Mouse (Mus musculus): ENCODE measurements around the gene Bean1. TPM values are rescaled to one million over a fixed set of nuclear protein-coding genes. Genes with fewer than 3 reads are reported as not detected.

Bean1 gene
- polyA plus RNA-seq, 2 experiments, result 1.7 to 4.5 TPM

DNA sequence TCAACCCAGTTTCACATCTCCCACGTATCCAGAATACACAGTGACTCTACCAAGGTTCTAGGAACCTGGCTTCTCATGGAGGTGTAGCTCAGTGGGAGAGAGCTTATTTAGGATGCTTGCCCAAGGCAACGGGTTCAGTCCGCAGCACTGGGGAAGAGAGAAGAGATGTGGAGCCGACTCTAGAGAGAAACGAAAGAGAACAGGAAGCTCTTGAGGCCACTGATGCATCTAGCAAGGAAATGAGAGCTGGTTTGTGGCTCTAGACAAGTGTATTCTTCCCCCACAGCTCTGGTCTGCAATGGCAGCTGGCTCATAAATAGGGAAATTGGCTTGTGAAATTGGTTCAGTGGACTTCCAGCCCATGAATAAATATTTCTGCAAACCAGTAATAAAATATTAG lies 29.6 kb downstream of the Bean1 start:
- no peak overlapping the region for H3K4me2 ChIP-seq (replicated peaks; ENCODE audit: low read depth, low read length, severe bottlenecking)
- no peak overlapping the region for H3K27ac ChIP-seq (replicated peaks; ENCODE audit: low read depth, low read length)
- ATAC-seq (ENCODE audit: low FRiP score, low read depth), result no peak
- DNase-seq (ENCODE audit: low spot score), result no peak
- WGBS, result 81% methylated on average over 5 of the region's 5 CpGs
- TF ChIP-seq POLR2A (IDR thresholded peaks at IDR 0.05; ENCODE audit: borderline replicate concordance, extremely low read depth, insufficient read depth, insufficient read length), result no peak
- no peaks in the 10 kb centered on the region for H3K36me3 ChIP-seq (ENCODE audit: control insufficient read depth, insufficient read depth, low read length)
- H3K4me1 ChIP-seq (ENCODE audit: control insufficient read depth, insufficient read depth, low read length), result no peaks in the 10 kb centered on the region
- H3K4me3 ChIP-seq (replicated peaks; ENCODE audit: low read length), result no peak overlapping the region
- no peaks in the 10 kb centered on the region for H3K9me3 ChIP-seq (ENCODE audit: control insufficient read depth, low read length)
- no peaks in the 10 kb centered on the region for H3K27me3 ChIP-seq (ENCODE audit: control insufficient read depth, insufficient read depth, low read length)
- no peak overlapping the region for H3K9ac ChIP-seq (ENCODE audit: low read depth, low read length, severe bottlenecking)

GRCm38 (mm10) chr8:104201622-104202021 lies 31.4 kb downstream of the Bean1 start:
- ATAC-seq (ENCODE audit: low FRiP score, low read depth) (no peak), DNase-seq (ENCODE audit: low spot score) (no peak)
- Histone ChIP-seq H3K4me2 (replicated peaks; ENCODE audit: low read depth, low read length, severe bottlenecking) (no peak overlapping the region), H3K36me3 (ENCODE audit: control insufficient read depth, insufficient read depth, low read length) (no peaks in the 10 kb centered on the region), H3K9ac (ENCODE audit: low read depth, low read length, severe bottlenecking) (no peak overlapping the region), H3K9me3 (ENCODE audit: control insufficient read depth, low read length) (no peaks in the 10 kb centered on the region), H3K4me3 (replicated peaks; ENCODE audit: low read length) (no peak overlapping the region), H3K27ac (replicated peaks; ENCODE audit: low read depth, low read length) (no peak overlapping the region), H3K4me1 (ENCODE audit: control insufficient read depth, insufficient read depth, low read length) (no peaks in the 10 kb centered on the region), H3K27me3 (ENCODE audit: control insufficient read depth, insufficient read depth, low read length) (no peaks in the 10 kb centered on the region)
- WGBS, result 61% methylated on average over 3 of the region's 3 CpGs
- no peak for TF ChIP-seq POLR2A (IDR thresholded peaks at IDR 0.05; ENCODE audit: borderline replicate concordance, extremely low read depth, insufficient read depth, insufficient read length)

DNA sequence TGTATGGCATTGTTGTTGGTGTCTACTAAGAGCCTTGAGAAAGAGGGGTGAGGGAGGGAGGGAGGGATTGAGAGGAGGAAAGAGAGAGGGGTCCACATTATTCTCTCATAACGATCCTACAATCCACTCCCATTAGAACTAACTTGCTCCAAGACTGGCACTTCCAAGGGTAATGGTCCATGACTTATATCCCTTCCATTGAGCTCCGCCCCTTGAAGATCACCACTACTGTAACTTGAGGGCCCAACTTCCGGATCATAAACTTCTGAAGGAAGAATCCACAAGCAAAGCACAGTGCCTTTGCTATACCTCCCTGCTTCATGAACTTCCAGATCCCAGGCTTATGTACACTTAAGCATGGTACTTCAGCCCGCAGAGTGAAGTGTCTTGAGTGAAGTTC lies 32.1 kb downstream of the Bean1 start:
- Histone ChIP-seq H3K9me3 (ENCODE audit: control insufficient read depth, low read length) (no peaks in the 10 kb centered on the region), H3K27ac (replicated peaks; ENCODE audit: low read depth, low read length) (no peak overlapping the region), H3K36me3 (ENCODE audit: control insufficient read depth, insufficient read depth, low read length) (no peaks in the 10 kb centered on the region), H3K4me2 (replicated peaks; ENCODE audit: low read depth, low read length, severe bottlenecking) (no peak overlapping the region), H3K9ac (ENCODE audit: low read depth, low read length, severe bottlenecking) (no peak overlapping the region), H3K4me3 (replicated peaks; ENCODE audit: low read length) (no peak overlapping the region), H3K27me3 (ENCODE audit: control insufficient read depth, insufficient read depth, low read length) (no peaks in the 10 kb centered on the region), H3K4me1 (ENCODE audit: control insufficient read depth, insufficient read depth, low read length) (no peaks in the 10 kb centered on the region)
- WGBS, result 82% methylated on average over 4 of the region's 4 CpGs
- DNase-seq (ENCODE audit: low spot score) (no peak), ATAC-seq (ENCODE audit: low FRiP score, low read depth) (no peak)
- TF ChIP-seq POLR2A (IDR thresholded peaks at IDR 0.05; ENCODE audit: borderline replicate concordance, extremely low read depth, insufficient read depth, insufficient read length), result no peak

- no peak for ATAC-seq (ENCODE audit: low FRiP score, low read depth)
- Histone ChIP-seq H3K9ac (ENCODE audit: low read depth, low read length, severe bottlenecking) (no peak overlapping the region), H3K9me3 (ENCODE audit: control insufficient read depth, low read length) (no peaks in the 10 kb centered on the region), H3K27ac (replicated peaks; ENCODE audit: low read depth, low read length) (no peak overlapping the region), H3K36me3 (ENCODE audit: control insufficient read depth, insufficient read depth, low read length) (no peaks in the 10 kb centered on the region), H3K27me3 (ENCODE audit: control insufficient read depth, insufficient read depth, low read length) (no peaks in the 10 kb centered on the region), H3K4me1 (ENCODE audit: control insufficient read depth, insufficient read depth, low read length) (no peaks in the 10 kb centered on the region), H3K4me3 (replicated peaks; ENCODE audit: low read length) (no peak overlapping the region), H3K4me2 (replicated peaks; ENCODE audit: low read depth, low read length, severe bottlenecking) (no peak overlapping the region)
- TF ChIP-seq POLR2A (IDR thresholded peaks at IDR 0.05; ENCODE audit: borderline replicate concordance, extremely low read depth, insufficient read depth, insufficient read length), result no peak
- 70% methylated on average over 3 of the region's 3 CpGs for WGBS
- no peak for DNase-seq (ENCODE audit: low spot score)
These were observed 35.0 kb downstream of the Bean1 start for GRCm38 (mm10) chr8:104205292-104205691.

DNA sequence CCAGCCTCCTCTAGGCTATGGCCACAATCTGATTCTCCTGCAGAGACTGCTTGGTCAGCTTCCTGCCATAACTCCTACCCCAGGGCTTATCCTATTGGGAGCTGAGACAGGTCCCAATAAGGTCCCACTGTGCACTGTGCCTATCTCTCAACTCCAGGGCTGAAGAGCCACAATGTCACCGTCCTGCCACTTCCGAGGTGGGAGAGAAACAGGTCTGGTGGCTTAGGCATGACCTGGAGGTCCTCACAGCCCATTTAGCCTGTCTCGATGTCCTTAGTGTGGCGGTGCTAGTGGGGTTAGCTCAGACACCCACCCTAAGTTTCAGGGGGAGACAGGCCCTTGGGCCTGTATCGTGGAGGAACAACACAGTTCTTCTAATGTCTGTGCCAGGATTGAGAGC lies 47.4 kb downstream of the Bean1 start:
- 89% methylated on average over 5 of the region's 5 CpGs for WGBS
- H3K4me2 ChIP-seq (replicated peaks; ENCODE audit: low read depth, low read length, severe bottlenecking), result no peak overlapping the region
- no peak for ATAC-seq (ENCODE audit: low FRiP score, low read depth)
- no peaks in the 10 kb centered on the region for H3K9me3 ChIP-seq (ENCODE audit: control insufficient read depth, low read length)
- DNase-seq (ENCODE audit: low spot score), result no peak
- no peaks in the 10 kb centered on the region for H3K27me3 ChIP-seq (ENCODE audit: control insufficient read depth, insufficient read depth, low read length)
- no peak overlapping the region for H3K27ac ChIP-seq (replicated peaks; ENCODE audit: low read depth, low read length)
- no peaks in the 10 kb centered on the region for H3K4me1 ChIP-seq (ENCODE audit: control insufficient read depth, insufficient read depth, low read length)
- H3K36me3 ChIP-seq (ENCODE audit: control insufficient read depth, insufficient read depth, low read length), result no peaks in the 10 kb centered on the region
- no peak overlapping the region for H3K4me3 ChIP-seq (replicated peaks; ENCODE audit: low read length)
- H3K9ac ChIP-seq (ENCODE audit: low read depth, low read length, severe bottlenecking), result no peak overlapping the region
- TF ChIP-seq POLR2A (IDR thresholded peaks at IDR 0.05; ENCODE audit: borderline replicate concordance, extremely low read depth, insufficient read depth, insufficient read length), result no peak

- H3K27me3 ChIP-seq (ENCODE audit: control insufficient read depth, insufficient read depth, low read length), result no peaks in the 10 kb centered on the region
- no peak for ATAC-seq (ENCODE audit: low FRiP score, low read depth)
- H3K4me2 ChIP-seq (replicated peaks; ENCODE audit: low read depth, low read length, severe bottlenecking), result no peak overlapping the region
- peak; percentile 12 for DNase-seq (ENCODE audit: low spot score)
- no peak overlapping the region for H3K27ac ChIP-seq (replicated peaks; ENCODE audit: low read depth, low read length)
- H3K9ac ChIP-seq (ENCODE audit: low read depth, low read length, severe bottlenecking), result no peak overlapping the region
- no peak overlapping the region for H3K4me3 ChIP-seq (replicated peaks; ENCODE audit: low read length)
- no peak for TF ChIP-seq POLR2A (IDR thresholded peaks at IDR 0.05; ENCODE audit: borderline replicate concordance, extremely low read depth, insufficient read depth, insufficient read length)
- no peaks in the 10 kb centered on the region for H3K9me3 ChIP-seq (ENCODE audit: control insufficient read depth, low read length)
- no peaks in the 10 kb centered on the region for H3K4me1 ChIP-seq (ENCODE audit: control insufficient read depth, insufficient read depth, low read length)
- no peaks in the 10 kb centered on the region for H3K36me3 ChIP-seq (ENCODE audit: control insufficient read depth, insufficient read depth, low read length)
- 28% methylated on average over 11 of the region's 11 CpGs for WGBS
These were observed 48.8 kb downstream of the Bean1 start for GRCm38 (mm10) chr8:104219079-104219478.
